Mouse (Mus musculus) urinary bladder, postnatal 10 days (tissue): Measurements from ENCODE around the gene Fam214b.

ENCODE experiments used
- DNase-seq: peaks from one replicate; pipeline ENCODE4 v3.0.0; 2022; ENCODE audit warnings: low spot score

Fam214b gene

GRCm38 (mm10) chr4:43045659-43046302, at the start of gene Fam214b:
Gene Fam214b, minus strand, starts transcription at chr4:43046220.
- peak; percentile 96 for DNase-seq

GRCm38 (mm10) chr4:43091183-43091582, 45.2 kb upstream of the Fam214b start:
- no peak for DNase-seq

- DNase-seq, result no peak
Observed at GRCm38 (mm10) chr4:43089950-43090349, 43.9 kb upstream of the Fam214b start.

DNA sequence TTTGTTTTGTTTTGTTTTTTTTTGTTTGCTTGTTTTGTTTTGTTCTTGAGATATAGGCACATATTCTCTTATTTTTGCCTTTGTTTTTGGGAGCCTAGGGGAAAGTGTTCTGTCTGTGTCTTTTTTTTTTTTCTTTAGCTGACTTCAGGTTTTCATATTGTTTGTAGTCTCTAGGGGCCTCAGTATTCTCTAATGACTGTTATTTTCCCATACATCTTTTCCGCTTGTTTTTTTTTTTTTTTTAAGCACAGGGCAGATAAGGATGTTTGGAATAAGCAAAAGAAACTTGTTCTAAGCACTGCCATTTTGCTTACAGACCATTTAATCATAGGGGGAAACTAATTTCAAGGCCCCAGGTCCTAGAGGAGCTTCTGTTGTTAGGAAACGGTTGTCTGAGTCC, 36.4 kb upstream of the Fam214b start:
- no peak for DNase-seq

DNA sequence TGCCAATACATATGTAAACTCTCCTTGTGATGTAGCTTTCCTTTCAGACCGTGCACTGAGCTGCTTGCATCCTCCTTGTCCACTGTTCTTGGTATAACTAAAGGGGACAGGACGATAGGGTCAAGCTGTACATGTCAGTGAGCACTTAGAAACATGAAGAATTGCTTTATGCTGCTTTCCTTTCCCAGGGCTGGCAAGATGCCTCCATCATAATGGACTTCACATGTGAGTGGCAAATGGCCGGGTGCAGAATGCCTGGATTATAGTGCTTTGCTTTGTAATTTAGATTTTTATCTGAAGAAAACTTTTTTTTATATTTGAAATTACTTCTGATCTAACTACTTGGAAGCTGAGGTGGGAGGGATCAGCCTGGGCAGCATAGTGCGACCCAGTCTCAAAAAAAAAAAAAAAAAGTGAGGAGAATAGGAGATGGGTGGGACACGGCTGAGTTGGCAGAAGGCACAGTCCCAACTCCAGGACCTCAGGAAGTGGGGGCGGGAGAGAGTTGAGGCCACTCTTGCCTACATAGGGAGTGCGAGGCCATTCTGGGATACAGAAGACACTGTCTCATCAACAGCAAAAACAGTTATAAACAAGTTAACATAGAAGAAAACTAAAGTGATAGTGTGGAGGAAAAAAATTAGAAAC, 32.2 kb upstream of the Fam214b start:
- DNase-seq, result no peak

DNA sequence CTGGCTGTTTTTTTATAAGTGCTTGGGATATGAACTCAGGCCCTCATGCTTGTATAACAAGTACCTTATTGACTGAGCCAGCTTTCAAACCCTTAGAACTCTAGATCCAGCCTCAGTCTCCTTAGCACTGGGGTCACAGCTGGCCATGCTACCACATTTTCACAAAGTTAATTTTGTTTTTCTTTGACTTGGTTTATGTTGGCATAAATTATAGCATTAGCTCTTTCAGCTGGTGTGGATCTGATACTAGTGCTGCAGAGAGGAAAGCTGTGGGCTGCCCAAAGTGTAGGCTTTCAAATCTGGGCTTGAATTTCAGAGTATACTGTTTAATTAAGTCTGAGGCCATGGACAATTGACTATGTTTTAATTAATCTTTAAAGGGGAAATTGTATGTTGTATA, 28.9 kb upstream of the Fam214b start:
- no peak for DNase-seq

GRCm38 (mm10) chr4:43065471-43065870, 19.5 kb upstream of the Fam214b start:
- DNase-seq, result no peak

DNA sequence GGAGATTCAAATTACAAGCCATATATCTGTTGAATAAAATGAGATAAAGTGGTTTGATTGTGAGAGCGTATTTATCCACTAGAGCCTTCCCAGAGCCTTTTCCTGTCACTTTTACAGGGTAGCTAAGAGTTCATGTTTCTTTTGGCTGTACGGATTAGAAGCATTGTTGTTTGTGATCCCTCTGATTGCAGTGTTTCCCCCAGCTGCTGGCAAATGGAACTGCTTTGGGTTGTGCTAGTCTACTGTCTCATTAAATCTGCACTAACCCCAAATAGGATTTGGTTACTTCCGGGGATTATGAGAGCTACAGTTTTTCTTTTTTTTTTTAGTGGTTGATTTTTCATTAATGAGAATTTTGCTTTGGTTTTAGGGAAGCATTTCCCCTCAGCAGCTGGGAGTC, 14.3 kb upstream of the Fam214b start:
- no peak for DNase-seq

GRCm38 (mm10) chr4:43059697-43060096, 13.7 kb upstream of the Fam214b start:
- DNase-seq, result no peak

DNA sequence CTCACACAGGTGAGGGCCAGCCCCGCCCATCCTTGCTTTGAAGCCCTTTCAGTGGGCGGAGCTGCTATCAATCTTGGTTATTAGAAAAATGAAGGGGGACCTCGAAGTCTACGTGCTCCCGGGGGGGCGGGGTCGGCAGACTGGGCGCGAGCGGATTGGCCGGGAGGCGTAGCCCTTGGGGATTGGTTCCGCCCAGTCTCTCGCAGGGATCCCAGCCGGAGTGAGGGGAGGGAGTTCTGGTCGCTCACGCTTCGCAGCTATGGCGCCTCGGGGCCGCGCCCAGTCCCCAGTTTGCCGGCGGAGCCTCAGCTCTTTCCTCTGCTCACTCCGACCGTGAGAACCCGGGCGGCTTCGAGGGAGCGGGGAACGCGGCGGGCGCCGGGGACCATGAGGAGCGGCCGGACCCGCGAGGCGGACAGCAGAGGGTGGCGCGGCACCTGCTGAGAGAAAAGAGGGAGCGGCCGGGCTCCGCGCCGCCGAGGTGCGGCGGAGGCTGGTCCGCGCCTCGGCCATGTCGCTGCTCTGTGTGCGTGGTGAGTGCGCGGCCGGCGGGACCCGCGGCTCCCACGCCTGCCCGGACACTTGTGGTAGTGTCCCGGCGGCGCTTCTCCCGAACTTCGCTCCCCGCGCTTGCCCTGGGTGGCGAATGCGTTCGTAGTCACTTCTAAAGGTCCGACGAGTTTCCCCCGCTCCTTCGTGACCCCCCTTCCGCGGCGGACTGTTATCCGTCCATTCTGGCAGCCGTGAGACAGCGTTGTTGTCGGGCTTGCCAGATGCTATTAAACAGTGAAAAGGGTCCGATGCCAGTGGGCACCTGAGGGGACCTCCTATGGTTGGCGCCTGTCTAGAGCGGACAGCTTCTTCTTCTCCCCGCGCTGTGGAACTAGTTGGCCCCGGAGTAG, 13.0 kb upstream of the Fam214b start, which contains the start of gene Unc13b:
TSS of gene Unc13b (plus strand) at position 201 of the 902 bp plus-strand sequence.
- DNase-seq, result peak; percentile 63

DNA sequence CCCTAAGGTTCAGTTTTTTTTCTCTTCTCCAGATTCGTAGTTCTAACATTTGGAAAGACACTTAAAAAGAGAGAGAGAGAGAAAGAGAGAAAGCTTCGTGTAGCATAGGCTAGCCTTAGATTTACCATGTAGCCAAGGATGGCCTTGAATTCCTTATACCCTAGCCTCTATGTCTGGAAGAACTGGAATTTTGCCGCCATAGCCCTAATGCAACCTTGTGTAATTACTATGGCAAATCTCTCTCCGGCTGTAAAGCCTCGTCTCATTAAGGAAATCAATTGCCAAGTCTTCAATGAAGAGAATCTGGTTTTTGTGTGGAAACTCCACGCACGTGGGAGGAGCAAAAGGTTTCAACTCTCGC, 12.4 kb upstream of the Fam214b start:
- DNase-seq, result no peak

GRCm38 (mm10) chr4:43057654-43058053, 11.6 kb upstream of the Fam214b start:
- DNase-seq, result no peak

DNA sequence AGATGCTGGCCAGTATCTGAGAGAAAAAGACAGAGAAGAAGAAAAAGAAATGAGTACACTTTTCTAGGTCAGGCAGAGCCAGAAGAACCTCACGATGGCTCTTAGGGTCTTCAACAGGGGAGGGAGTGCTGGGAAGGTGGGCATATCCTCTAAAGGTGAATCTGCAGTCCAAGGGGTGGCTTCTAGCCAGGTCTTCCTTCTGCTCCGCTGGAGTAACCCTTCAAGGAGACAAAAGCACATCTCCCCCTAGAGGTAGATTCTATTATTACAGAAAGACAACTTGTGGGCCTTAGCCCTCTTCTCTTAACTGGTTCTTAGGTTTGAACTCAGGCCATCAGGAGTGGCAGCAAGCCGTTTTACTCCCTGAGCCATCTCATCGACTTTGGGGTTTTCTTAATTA, 6.6 kb upstream of the Fam214b start:
- no peak for DNase-seq

DNA sequence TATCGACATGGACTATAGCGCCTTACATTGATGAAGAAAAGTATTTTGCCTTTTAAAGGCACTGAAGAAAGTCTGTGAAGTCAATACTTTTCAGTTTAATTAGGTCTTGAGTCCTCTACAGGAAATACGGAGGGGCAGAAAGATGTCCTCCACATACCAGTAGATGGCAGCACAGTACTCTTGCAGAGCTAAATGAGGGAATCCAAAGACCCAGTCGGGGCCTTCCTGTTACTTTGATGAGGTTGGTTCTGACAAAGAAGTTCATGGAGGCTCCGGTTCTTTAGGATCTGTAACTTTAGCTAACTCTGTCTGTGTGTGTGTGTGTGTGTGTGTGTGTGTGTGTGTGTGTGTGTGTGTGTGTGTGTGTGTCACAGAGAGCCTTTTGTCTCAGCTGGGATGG, 1.2 kb upstream of the Fam214b start:
- DNase-seq, result no peak

DNA sequence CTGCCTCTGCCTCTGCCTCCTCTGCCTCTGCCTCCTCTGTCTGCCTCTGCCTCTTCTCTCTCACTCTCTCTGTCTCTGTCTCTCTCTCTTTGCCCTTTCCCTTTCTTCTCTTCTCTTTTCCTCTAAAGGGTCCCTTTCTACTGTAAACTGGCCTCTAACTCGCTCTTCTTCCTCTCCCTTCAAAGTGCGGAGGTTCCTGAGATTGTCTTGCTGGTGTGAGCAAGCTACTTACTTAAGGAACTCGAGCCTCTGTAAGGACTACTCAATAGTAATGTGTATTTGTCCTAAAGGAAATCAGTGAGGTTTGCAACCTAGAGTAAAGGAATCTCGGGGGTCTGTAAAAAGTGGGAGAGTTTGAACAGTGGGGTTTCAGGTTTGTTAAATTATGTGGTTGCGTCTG, 587 bp upstream of the Fam214b start:
- no peak for DNase-seq

DNA sequence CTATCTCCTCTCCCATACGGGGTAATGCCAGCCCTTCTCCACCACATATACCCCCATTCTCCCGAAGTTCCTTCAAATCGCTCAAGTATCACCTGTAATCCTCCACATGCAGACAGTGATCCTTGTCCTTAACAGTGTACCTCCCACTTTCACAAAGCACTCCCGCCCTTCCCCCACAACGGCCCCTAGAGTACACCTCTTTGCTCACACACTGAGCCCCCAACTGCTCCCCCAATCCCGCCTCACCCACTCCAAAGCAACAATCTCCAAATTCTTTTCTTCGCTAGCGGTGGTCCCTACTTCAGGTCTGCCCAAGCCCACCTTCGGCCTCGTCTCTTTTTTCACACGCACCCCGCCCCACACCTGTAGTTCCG, 748 bp downstream of the Fam214b start:
- no peak for DNase-seq

GRCm38 (mm10) chr4:43044673-43045072, 1.3 kb downstream of the Fam214b start:
- no peak for DNase-seq

GRCm38 (mm10) chr4:43043644-43044357, 2.2 kb downstream of the Fam214b start:
- no peak for DNase-seq

- DNase-seq, result no peak
Observed at GRCm38 (mm10) chr4:43040881-43041547, 5.0 kb downstream of the Fam214b start.

DNA sequence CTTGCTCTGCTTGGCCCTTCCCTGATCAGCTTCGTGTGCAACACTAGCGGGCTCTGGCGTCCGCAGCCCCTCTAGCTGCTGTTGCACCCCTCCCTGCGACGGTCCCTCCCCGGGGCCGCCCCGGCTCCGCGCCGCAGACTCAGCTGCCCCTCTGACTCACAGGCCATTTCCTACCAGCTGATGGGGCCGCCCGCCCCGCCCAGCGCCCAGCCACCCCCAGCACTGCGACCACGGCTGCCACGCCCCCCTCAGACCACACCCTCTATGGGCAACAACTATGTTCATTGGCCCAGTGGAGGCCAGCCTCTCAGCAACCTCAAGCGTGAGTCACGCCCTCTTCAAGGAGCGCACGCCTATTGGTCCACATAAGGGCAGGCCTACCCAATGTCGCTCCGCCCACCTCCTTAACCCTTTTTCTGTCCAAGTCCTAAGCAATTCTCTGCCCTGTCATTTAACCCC, 5.9 kb downstream of the Fam214b start:
- peak; percentile 88 for DNase-seq

DNA sequence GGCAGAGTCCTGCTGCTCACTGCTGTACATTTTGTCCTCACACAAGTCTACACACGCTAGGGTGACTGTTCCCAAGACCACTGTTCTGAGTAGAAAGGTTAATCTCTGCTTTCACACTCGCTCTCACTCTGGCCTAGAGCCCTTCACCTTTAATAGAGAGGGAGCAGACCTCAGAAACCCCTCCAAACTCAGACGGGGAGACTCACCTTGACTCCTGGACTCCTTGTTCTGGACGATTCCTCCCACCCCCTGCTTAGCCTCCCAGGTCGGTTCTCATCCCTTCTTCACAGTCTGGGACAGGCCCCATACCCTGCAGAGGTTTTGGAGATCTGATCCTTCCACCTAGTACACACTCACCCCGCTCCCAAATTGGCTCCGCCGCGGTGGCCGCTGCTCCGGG, 6.4 kb downstream of the Fam214b start:
- DNase-seq, result no peak
